Mouse (Mus musculus) lung, postnatal 0 days (tissue): ENCODE measurements around the gene Rnf213.

Experiments used
- CTCF ChIP-seq: IDR thresholded peaks from 2 replicates; pipeline ENCODE4 v1.5.1; 2016; ENCODE audit warnings: antibody characterized with exemption, mild to moderate bottlenecking
- EP300 ChIP-seq: IDR thresholded peaks from 2 replicates; pipeline ENCODE4 v1.6.1; 2016; ENCODE audit warnings: antibody characterized with exemption, mild to moderate bottlenecking, control low read depth

DNA sequence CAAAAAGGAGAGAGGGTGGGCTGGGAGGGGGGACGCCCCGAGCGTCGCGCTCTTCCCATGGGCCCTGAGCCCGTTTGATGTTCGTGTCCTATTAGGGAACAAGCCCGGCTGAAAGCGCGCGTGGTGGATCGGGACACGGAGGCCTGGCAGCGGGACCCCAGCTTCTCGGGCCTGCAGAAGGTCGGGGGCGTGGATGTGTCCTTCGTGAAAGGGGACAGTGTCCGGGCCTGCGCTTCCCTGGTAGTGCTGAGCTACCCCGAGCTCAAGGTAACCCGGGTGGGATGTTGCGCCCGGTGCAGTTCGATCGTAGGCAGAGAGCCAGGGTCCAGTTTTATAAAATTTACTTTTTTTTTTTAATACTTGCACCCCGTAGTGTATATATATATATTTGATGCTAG lies 98.8 kb downstream of the Rnf213 start:
- TF ChIP-seq CTCF (no peak), EP300 (no peak)
